Mouse (Mus musculus) c-Kit-positive CD71-positive TER-119-negative erythroid progenitor cells, embryonic 14.5 days (primary cell): ENCODE data around the gene Cox16.
"Not testable (repeated sequence)": the region's sequence is repeated elsewhere in the genome, so short reads cannot be mapped to it uniquely, and the experiment has no call there.

Source experiments
- DNase-seq: peaks from one replicate; pipeline ENCODE4 v3.0.0-alpha.2; 2013; ENCODE audit warnings: low read depth

Gene Cox16

GRCm38 (mm10) chr12:81484727-81485191, at the start of gene Cox16:
Gene Cox16 (minus strand): TSS chr12:81485127.
- DNase-seq: peak; percentile 74

GRCm38 (mm10) chr12:81533029-81533419, 48.1 kb upstream of the Cox16 start:
- no peak for DNase-seq

- peak; percentile 76 for DNase-seq
These were observed 47.5 kb upstream of the Cox16 start, which contains the start of the genes Gm20498 and Synj2bp for GRCm38 (mm10) chr12:81532316-81533028. Gene Gm20498 (minus strand): TSS chr12:81532905. Gene Synj2bp (minus strand): TSS chr12:81532911.

DNA sequence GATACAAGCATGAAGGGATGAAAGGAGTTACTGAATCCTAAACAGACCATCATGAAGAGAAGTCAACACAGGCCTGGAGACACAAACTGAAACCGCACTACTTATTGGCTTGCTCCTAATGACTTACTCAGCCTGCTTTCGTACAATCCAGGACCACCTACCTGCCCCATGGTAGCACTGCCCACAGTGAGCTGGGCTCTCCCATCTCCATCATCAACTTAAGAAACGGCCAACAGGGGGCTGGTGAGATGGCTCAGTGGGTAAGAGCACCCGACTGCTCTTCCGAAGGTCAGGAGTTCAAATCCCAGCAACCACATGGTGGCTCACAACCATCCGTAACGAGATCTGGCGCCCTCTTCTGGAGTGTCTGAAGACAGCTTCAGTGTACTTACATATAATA, 45.7 kb upstream of the Cox16 start:
- DNase-seq: not testable (repeated sequence)

GRCm38 (mm10) chr12:81496906-81497305, 12.0 kb upstream of the Cox16 start:
- DNase-seq: not testable (repeated sequence)

- no peak for DNase-seq
These were observed 5.6 kb upstream of the Cox16 start for GRCm38 (mm10) chr12:81490491-81490890.

- no peak for DNase-seq
These were observed 384 bp upstream of the Cox16 start for GRCm38 (mm10) chr12:81485311-81485710.

DNA sequence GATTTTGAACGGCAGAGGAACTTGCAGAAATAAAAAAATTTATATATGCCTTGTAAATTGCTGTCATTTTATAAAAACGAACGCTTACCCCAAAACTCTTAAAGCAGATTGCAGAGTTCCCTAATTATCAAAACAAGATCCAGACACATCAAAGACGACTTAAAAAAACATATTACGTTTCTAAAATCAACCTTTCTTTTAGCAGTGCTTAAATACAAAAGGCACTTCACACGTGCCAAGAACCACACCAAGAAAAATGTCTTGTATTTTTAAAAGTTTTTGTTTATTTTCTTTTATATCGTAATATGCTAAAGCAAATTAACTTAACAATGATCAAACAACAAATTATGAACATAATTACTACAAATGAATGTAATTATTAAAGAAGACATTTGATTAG, 715 bp downstream of the Cox16 start:
- DNase-seq: no peak

DNA sequence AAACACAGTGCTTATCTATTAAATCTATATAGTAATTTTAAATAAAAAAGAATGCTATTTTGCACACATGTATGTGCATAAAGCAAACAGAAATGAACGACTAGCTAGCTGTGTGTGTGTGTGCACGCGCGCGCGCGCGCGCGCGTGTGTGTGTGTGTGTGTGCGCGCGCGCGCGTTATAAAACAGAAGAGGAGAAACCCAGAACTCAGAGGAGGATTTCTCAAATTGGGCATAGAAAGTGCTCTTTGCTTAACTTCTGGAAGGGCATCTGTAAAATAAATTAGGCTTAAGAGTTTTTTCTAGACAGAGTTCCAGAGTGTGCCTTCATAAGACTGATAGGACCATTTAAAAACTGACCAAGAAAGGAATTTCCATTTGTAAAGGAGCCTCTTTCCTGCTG, 1.3 kb downstream of the Cox16 start:
- DNase-seq: peak; percentile 54

- DNase-seq: not testable (repeated sequence)
These were observed 25.9 kb downstream of the Cox16 start for GRCm38 (mm10) chr12:81459051-81459450.

GRCm38 (mm10) chr12:81438985-81439384, 45.9 kb downstream of the Cox16 start:
- not testable (repeated sequence) for DNase-seq

- DNase-seq: not testable (repeated sequence)
These were observed 50.1 kb downstream of the Cox16 start for GRCm38 (mm10) chr12:81434778-81435177.

DNA sequence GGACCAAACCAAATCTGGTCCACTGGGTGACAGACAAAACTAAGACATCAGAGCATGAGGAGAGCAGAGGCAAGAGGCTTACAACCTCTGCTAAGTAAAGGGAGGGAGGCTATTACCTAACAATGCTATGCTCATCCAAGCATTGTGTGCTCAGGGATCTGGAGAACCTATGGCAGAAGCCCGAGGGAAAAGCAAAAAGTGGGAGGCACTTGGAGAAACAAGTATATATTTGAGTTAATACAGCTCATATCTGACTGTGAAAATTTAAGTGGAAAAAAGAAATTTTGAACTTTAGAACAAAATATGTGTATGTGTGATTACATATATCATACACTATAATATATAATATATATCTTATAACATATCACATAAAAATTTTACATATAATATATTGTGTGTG, 63.1 kb downstream of the Cox16 start, which contains the start of gene Adam4:
TSS of gene Adam4 (minus strand) at position 101 of the 400 bp plus-strand sequence.
- DNase-seq: no peak

- DNase-seq: no peak
These were observed 71.7 kb downstream of the Cox16 start for GRCm38 (mm10) chr12:81413211-81413610.

- DNase-seq: no peak
These were observed 76.0 kb downstream of the Cox16 start for GRCm38 (mm10) chr12:81408966-81409365.

DNA sequence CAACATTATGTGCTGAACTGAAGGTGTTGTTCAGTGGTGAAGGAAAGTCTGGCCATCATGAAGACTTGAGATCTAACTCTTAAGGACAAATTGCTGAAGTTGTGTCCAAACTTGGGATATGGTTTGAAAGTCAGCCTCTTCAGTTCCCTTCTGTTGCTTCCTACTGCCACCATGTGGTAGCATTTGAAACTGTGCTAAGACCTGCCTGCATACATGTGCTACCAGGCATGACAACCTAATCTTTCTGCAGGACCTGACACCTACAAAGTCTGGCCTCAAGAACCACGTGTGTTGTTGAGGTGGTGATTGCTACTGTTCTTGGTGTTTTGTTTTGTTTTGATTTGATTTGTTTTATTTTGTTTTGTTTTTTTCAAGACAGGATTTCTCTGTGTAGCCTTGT, 82.7 kb downstream of the Cox16 start:
- peak; percentile 17 for DNase-seq

GRCm38 (mm10) chr12:81379364-81379763, 105.6 kb downstream of the Cox16 start, which contains the start of gene Gm4787:
Gene Gm4787 (minus strand): TSS chr12:81379464.
- DNase-seq: not testable (repeated sequence)

DNA sequence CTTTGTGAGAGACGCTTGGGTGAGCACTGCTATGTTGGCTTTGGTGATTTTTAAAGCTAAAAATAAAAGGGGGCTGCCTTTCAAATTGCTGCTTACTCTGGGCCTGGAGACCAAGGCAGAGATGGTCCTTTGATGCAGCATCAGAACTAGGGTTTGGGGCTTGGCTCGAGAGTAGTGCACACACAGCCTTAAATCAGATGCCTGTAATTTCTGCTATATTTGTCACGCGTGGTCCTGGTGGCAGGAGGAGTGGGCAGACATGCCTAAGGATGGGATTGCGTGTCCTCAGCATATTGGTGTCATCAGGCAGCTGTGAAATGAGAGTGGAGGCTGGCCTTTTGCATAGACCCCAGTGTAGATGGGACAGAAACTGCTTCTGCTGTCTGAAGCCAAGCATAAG, 151.1 kb downstream of the Cox16 start:
- DNase-seq: no peak

DNA sequence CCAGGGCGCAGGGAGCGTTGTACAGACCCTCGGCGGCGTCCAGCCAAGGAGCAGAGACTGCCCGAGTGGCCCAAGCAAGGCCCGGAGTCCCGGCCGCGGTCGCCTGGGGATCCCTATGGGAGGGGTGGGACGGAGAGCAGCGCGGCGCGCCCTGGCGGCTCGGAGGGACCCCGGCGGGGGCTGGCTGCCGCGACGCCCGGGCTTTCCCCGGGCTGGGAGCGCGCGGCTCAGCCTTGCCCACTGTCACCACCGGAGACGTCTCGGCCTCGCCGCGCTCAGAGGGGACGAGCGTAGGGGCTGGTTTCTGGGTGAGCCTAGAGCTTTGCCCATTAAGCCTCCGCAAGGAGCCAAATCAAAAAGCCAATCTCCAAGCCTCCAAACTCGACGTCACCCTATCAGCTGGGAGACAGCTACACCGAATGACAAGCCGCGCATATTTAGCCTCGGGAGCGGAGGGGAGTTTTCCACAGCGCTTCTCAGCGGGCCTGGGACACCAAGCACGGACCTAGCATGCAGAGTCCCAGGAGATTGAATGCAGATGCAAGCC, 152.0 kb downstream of the Cox16 start, which contains the start of gene Slc8a3:
TSS of gene Slc8a3 (minus strand) at position 306 of the 547 bp plus-strand sequence.
- DNase-seq: no peak

DNA sequence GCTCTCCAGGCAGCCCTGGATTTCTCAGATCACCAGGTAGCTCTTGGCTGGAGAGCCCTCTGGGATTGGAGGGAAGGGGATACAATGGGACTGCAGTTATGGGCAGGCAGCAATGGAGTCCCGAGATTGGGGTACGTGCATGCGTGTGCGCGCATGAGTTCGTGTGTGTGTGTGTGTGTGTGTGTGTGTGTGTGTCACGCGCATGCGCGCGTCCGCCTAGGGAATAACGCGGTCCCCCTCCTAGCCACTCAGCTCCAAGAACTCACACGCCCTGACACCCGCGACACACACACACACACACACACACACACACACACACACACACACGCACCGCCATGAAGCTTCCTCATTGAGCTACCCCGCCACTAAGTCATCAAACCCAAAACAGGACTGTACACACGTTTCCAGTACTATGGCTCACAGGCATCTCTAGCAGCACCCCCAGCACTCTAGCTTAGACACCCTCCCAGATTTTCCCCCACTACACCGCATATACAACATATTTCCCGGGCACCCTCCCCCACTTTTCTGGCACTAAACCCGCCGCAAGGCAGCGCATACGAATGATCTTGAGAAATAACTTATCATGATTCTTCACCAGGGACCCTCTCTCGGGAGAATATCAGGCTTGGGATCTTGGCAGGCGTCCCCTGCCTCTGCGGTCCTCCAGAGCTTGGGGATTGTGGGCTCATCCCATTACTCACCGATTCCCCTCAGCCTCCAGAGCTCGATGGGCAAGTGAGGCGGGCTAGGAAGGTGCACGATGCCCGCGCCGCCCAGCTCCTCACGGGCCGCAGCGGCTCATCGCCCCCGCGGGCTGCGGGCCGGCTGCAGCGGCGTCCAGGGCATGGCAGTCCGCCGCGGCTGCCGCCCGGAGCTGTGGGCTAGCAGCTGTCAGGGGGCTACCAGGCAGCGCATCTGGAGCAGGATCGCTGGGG, 152.7 kb downstream of the Cox16 start:
- no peak for DNase-seq

DNA sequence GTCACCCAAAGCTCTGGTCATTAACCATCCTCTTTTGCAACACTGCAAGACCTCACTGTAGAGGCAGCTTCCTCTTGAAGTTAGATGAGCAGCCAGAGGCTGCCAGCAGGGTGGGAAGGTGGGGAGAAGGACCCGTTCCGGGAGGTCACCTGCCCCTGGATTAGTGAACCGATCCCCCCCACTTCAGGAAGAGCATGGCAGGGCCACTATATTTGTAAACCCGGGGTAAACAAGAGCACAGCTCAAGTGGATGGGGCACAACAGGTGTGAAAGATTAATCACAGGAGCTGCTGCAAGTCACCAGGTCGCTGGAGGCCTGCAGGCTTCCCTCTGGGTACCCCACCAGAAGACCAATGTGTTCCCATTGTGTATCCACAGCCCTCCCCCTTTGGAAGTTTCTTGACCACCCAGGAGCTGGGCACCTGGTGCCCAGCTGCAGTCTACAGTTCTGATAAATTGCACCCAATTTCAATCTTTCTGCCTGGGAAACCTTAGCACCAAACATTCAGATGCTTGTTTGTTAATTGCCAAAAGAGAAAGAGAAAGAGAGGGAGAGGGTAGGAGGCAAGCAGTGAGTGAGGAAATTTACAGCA, 153.8 kb downstream of the Cox16 start:
- no peak for DNase-seq

DNA sequence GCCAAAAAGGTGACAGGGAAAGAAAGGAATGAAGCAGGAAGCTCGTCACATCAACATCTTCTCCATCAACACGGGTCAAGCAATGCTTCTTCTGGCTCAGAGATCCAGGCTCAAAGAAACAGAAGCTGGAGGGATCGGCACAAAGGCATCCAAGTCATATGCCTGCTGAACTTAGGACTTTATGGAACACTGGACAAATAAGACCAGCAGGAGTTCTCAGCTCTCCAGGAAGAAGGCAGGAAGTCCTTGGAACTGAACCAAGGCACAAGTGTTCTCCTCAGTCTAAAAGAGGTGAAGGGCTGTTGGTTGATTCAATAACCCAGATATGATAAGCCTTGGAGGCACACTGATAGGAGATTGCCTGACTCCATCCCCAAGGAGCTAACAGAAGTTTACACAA, 159.9 kb downstream of the Cox16 start:
- DNase-seq: no peak
